Mouse (Mus musculus) granulocyte monocyte progenitor cell, adult 5-6 weeks (primary cell): ENCODE measurements at regions not wholly inside any gene's neighbourhood (a gene's known extent, or its start where the extent isn't known, plus 50 kb on each side); places are given as distances from the start of the nearest gene placed in this dataset.
"Not testable (repeated sequence)": the region's sequence is repeated elsewhere in the genome, so short reads cannot be mapped to it uniquely, and the experiment has no call there.

Experiments
- ATAC-seq: replicated peaks from 2 replicates; pipeline ENCODE4 v1.8.0; 2016; ENCODE audit warnings: mild to moderate bottlenecking, moderate TSS enrichment, inconsistent platforms; ENCODE audit not compliant: poor library complexity, severe bottlenecking

DNA sequence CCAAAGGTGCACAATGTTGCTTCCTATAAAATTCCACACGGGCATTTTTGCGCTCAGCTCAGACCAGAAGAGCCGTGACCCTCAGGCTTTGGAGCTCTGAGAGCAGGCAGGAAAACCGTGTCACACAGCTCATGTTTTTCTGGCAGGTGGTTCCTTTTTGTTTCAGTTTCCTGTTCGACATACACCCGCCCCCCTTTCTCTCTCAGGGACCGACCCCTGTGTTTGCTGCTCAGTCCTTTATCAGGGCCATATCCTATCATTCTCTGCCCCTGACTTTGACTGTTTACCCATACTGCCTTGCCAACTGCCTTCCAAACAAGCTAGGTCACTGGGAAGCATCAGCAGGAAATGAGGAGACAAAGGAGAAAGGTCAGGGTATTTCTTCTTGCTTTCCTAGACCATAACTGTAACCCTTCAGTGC, 475.5 kb upstream of the Smim15 start:
- ATAC-seq, result peak; percentile 67

DNA sequence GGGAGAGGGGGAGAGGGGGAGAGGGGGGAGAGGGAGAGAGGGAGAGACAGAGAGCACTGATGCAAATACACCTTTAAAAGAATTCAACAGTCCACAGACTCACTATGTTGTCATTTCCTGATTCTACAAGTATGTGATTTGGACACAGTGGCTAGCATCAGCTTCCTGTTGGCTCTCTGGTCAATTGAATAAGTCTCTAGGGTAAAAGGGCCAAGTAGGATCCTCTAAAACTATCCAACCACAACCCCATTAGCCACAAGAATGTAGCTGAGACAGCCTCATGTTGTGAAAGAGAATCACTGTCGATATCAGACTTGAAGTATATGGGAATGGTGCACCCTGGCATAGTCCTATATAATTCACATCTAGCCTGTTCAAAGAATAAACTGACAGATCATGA, 481.8 kb upstream of the Smim15 start:
- peak; percentile 90 for ATAC-seq

DNA sequence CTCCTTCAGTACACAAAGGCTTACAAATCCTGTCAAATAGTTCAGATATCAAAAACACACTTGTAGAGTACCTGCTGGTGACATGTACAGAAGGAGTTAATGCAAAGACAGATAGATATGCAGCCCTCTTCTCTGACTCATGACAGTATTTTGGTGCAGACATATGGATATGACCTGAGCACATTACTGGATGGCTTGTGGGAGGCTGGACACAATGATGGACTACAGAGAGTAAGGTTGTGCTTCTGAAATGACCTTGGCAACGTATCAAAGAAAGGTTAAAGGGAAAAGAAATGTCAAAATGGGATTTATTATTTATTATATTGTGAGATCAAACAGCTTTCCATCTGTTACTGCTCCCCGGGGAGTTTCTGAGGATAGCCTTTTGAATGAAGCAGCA, 482.7 kb upstream of the Smim15 start:
- no peak for ATAC-seq

DNA sequence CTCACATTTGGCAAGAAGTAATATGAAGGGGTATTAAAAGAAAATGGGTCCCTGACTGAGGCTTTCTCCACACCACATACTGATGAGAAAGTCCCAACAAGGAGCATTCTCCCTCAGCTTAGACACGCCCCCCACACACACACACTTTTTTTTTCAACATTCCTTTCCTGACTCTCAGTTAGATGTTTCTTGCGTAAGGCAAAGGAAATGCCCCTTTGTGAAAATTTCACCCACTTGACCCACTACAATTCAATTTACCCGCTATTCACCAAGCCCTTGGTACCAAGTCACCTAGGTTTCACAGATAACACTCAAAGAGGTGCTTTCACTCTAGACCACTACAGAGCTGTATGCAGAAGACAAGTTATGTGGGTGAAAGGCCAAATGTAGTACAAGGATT, 488.3 kb upstream of the Smim15 start:
- ATAC-seq, result no peak

DNA sequence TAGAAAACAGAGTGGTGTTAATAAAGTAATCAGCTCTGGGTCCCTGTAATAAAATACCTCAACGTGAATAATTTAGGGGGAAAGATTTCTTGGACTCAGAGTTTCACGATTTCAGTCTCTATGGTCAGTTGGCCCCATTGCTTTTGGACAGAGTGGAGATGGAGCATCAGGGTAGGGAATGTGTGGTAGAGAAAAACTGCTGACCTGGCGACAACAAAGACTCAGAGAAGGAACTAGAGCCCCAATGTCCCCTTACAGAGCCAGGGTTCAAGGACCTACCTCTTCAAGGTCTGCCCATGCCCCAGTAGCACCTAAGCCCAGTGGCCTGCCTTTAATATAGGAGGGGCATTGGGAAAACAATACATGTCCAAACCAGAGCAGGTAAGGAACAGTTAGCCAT, 490.2 kb upstream of the Smim15 start:
- ATAC-seq, result no peak

DNA sequence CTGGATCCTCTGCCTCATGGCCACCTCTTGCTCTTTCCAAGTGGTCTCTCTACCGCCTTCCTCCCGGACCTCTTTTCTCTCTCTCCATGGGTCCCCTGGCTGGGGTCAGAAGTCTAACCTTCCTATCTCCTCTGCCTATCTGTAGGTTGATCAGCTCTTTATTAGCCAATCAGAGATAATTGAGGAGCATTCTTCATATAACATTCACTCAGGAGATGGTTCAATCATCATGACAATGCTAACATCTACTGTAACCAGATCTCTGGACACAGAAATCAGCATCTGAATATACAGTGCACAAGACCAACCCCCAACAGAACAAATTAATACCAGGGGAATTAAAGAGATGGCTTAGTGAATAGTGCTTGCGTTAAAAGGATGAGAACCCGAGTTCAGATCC, 492.1 kb upstream of the Smim15 start:
- ATAC-seq, result no peak

DNA sequence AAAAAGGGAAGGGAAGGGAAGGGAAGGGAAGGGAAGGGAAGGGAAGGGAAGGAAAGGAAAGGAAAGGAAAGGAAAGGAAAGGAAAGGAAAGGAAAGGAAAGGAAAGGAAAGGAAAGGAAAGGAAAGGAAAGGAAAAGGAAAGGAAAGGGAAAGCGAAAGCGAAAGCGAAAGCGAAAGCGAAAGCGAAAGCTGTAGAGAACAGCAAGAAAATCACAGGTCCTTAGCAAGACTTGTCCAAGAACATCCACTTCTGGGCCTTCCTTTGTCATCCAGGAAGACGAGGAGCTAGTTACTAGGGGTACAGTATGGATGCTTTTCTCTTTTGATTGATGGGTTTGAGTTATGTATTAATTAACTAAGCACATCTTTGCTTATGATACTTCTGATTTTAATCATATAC, 494.3 kb upstream of the Smim15 start:
- ATAC-seq, result not testable (repeated sequence)

DNA sequence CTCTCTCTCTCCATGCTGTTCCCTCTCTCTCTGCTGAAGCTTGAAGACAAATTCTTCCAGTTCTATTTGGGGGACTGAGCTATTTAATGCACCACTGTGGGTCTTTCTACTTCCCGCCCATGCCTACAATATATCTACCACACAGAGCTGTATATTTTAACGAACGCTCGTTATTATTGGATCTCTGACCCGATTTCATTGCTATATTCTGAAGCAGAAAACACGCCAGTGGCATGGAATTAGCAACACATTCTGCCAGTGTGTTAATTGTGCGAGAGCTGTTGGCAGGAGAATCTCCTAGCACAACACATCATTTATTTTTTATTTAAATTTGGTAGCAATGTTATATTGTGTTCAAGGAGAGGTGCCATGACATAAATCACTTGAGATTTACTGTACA, 497.2 kb upstream of the Smim15 start:
- no peak for ATAC-seq

DNA sequence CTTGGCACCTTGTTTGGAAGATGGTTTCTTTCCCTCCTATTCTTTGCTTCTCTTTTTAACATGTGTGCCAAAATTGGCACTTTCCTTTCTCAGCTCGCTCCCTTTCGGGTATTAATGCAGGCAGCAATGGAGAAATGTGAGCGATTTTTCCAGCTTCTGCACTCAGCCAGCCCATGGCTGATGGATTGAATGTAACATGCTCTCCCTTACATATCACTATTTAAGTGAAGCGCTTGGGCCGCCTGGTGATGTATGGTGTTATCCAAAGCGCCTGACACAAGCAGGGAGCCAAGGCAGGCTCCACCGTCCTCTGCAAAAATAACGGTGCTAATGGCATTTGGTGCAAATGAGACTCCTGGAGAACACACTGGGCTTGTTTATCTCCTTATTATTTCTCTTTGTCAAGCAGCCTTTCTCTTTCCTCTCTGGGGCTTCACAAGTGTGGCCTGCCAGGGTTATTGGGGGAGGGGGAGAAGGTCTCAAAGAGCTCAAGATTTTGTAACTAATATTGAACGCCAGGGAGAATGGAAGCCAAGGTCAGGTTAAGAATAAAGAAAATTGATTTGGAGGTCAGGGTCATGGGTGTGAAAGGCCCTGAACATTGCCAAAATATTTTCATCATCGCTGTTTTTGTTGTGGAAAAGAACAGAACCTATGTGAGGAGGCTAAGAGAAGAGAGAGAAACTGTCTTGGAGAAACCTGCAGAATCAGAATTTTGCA, 497.9 kb upstream of the Smim15 start:
- ATAC-seq, result no peak

DNA sequence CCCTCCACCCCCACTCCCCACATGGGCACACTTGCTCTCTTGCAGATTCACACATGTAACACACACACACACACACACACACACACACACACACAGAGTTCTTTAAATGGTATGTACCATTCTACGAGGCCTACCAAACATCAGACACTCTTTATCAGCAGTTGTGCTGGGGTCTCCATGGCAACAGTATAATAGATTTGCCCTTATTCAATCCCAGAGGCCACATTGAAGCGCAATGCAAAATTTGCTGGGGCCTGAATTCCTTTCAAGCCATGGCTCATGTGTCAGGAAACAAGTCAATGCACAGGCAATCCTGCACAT, 502.7 kb upstream of the Smim15 start:
- no peak for ATAC-seq

DNA sequence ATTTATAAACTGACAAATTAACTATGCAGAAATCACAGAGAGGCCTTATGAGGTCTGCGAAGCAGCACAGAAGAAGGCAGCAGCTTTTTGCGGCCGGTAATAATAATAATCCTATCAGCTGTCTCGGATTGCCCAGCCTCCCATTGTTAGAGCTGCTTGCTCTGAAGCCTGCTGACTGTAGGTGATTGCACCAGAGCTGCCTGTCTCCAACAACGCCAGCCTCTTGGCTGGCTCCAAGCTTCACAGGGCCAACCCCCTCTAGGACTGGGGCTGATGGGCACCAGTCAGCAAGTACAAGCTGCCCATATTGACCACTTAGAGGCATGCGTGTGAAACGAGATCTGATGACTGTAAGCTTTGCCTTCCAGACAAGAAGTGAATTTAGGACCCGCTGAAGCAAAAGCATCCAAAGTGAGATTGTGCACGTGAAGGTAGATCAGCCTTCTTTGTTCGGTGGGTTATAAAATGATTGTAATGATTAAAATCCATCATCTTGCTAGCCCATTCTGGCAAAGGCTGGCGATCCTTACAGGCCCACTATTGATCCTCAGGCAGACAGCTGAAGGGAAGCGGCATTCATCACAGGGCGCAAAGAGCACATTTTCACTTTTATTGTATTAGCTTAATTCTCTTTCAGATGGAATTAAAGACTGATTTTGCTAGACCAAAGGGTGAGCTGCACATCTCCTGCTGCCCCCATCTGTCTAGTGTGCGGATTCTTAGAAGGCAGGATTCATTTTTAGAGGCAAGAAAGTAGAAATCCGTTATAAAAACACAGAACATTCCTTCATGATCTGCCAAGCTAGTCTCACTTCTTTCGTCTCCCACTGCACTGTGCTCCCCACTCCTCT, 503.2 kb upstream of the Smim15 start:
- ATAC-seq, result no peak

DNA sequence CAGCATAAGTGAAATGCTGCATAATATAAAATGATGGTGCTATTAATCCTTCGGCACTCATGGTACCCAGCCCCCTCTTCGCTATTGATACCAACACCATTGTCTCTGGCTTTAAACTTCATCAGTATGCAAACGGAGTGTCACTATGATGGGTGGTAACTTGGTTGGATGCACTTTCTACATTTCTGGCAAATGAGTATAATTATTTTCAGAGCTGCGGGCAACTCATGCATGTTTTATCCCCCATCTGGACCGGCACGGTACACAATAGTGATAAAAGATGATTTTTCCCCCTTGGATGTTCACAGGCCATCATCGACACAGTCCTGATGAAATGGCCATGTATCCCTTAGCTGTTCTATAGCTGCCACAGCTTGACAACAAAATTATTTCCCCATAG, 503.9 kb upstream of the Smim15 start:
- ATAC-seq, result no peak

DNA sequence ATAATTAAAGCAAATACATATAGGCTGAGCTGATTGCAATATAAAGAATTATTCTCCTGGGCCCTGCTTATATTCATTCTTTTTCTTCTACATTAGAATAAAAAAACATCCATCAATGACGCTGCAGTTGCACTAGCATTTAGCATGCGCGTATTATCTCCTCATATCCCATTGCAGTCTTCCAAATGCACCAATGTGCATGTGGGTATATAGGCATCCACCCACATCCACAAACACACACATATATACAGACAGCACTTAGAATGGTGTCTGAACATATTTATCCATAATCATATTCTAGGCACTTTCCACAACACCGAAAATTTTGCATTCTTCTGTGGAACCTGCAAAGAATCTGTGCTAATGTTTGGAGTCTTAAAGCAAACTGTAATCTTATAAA, 504.4 kb upstream of the Smim15 start:
- no peak for ATAC-seq

DNA sequence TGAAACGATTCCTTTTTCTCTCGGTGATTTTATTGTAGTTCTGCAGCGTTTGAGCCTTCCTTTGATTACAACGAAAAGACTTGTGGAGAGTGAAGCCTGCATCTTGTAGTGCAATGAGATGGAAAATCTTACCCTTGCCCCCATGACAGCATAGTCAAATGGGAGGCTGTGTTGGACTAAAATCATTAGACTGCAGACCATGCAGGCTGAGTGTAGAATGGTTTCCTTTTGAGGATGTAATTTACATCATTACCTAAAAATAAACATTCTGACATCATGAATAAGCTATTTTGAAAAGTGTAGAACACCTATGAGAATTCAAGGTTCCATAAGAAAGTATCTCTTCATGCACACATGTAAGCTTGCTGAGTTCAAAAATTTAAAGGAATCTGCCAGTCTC, 504.9 kb upstream of the Smim15 start:
- no peak for ATAC-seq

DNA sequence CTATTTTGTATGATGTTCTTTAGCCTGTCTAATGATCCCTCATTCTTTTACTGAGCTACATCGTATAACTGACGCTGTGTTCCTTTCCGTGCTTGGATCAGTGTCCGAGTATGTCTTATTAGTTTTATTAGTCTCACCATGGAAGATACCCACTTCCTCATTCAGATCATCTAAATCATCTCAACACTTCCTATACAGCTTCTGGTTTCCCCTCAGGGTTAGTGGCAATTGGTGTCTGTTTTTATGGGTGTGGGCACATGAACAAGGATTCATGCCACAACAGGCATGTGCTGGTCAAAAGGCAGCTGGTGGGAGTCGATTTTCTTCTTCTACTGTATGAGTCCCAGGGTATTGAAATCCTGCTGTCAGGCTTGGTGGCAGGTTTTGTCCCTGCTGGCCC, 509.0 kb upstream of the Smim15 start:
- ATAC-seq, result peak; percentile 74

DNA sequence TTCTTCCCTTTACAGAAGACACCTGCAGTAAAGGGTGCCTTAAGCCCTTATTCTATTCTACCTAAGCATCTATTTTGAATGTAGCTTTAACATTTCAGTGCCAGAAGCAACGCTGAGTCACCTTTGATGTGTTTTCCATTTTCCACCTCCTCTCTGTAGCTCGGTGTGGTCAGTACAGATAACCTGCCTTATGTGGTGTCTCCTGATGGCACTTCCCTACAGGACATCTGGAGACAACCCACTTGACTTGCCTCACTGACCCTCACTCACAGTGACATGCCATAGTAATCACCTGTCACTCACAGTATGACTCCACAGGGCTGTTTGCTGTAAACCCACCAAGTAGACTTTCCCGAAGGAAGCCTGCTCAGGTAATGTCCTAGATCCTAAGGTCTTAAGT, 510.9 kb upstream of the Smim15 start:
- ATAC-seq, result no peak

DNA sequence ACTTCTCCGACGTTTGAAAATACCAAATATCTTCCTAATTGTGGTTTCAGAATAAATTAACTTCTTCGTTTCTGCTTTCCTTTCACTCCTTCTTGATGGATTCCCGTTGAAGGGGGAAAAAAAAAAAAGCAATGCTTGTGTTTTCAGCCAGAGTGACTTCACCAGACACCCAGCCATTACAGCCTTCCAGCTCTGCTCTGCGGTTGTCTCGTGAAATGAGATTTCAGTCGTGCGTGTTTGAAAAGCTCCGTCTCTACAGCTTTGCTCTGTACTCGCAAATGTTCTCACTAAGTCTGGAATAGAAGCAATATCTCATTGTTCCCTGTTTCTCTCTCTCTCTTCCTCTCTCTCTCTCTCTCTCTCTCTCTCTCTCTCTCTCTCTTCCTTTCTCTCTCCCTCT, 509.6 kb upstream of the Kif2a start:
- ATAC-seq, result no peak

DNA sequence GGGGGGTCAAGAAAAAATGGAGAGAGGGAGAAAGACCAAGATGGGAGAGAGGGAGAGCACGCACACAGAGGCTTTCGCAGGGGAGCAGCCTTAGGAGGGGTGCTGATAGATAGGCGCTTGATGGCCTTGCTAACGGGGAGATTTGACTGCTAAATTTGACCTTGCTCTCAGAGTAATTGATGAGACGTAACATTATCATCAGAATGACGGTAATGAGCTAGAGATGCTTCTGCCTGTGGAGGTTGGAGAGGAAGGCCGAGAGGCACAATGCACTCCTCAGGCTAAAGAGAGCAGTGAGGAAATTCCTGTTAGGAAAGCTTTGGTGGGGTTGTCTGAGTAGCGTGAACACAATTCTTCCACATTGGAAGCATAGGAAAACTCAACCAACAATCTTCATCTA, 509.1 kb upstream of the Kif2a start:
- no peak for ATAC-seq

DNA sequence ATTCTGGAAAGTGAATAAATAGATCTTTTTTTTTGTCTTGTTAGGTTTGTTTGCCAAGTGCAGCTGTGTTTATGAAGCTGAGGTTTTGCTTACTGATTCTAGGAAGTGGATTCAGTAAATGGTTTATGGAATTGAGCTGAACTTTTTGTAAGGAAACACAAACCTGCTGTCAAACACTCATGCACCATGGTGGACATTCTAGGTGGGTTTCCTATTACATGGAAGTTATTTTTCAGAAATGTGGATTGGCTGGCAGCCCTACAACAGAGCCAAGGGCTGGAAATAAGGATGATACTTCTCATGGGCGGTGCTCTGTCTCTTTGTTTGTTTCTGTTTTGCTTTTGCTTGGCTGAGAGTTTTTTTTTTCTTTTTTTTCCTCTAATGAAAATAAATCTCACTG, 508.5 kb upstream of the Kif2a start:
- no peak for ATAC-seq

DNA sequence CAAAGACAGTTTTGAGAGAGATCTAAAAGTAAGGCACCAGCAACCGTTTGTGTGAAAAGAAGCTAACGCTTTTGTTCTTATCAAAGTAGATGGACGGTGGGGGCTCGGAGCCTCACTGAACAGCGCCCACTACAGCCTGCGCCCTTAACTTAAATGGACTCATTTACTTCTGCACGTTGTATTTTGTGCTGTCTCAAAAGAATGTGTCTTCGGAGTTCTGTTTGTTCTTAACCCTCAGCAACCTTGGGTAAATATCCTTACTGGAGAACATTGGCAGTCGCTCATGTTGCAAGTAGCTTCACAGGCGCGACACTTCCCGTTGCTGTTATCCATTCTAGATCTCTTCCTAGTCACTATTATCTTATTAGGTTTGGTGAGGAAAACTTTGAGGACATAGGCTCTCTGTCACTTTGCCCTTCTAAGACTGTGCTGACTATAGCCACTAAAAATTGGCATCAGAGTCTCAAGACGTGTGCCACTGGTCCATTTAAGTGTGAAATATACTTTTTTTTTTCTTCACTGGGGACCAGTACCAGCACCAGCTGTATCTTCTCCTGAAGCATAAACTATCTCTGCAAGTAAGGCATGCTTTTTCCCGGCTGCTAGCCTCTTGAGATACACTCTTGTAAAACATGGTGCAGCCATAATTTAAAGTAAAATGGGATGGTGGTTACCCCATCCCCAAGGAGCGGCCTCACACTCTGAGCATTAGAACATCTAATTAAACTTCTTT, 507.0 kb upstream of the Kif2a start:
- no peak for ATAC-seq

DNA sequence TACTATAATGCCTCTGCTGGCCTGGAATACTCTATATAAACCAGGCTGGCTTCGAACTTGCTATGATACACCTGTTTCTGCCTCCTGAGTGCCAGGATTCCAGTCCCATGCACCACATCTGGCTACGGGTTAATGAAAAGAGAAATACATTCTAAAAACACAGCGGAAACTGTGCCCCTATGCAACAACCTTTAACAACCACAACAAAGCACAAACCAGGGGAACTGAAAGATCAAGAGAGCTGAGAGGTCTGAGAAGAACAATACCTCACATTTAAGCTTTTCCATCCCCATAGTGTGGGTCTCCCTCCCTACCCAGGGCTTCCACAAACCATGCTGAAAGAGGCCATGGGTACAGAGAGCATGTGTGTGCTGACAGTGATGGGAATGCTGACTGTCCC, 501.0 kb upstream of the Kif2a start:
- ATAC-seq, result no peak

DNA sequence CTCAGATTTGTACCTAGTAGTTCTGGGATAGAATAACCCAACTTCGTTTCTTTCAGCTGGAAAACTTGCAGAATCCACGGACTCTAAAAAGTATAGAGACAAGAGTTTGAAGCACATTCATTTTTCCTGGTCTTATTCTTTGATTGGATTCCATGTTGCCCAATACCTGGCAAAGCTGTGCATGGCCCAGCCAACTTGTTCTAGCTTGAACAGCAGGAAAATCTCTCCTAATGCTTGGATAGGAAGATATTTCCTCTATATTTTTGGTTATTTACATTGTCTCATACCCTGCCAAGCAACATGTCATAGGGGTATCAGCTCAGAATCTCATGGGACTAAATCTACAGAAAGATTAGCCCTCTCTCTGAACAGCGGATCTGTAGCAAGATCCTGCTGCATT, 492.3 kb upstream of the Kif2a start:
- ATAC-seq, result no peak
